Mouse (Mus musculus) cerebellum, adult (tissue): ENCODE measurements around the gene Gm3336.

ENCODE experiments used
- ATAC-seq: cut with Nextera tagmentation; 2 replicates; pipeline ENCODE4 v1.9.2; 2017; ENCODE audit warnings: mild to moderate bottlenecking, moderate library complexity, mixed read lengths; ENCODE audit not compliant: insufficient number of reproducible peaks, low FRiP score, low TSS enrichment

Gm3336 gene

DNA sequence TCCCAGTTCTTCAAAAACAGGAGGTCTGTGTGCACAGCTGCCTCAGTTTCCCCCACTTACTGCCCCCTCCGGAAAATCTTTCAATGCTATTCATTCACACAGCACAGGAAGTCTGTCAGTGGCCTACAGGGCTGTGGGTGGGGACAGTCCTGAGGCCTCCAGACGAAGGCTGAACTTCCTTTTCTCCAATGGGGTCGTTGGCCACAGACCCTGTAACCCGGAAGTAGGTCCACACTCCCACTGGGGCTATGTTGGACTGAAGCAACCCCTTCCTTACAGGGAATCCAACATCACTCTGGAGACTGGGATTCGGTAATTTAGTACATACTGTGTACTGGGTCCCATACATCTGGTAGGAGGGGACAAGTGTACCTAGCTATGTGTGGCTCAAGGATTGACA lies 24.7 kb upstream of the Gm3336 start:
- ATAC-seq = no peak

DNA sequence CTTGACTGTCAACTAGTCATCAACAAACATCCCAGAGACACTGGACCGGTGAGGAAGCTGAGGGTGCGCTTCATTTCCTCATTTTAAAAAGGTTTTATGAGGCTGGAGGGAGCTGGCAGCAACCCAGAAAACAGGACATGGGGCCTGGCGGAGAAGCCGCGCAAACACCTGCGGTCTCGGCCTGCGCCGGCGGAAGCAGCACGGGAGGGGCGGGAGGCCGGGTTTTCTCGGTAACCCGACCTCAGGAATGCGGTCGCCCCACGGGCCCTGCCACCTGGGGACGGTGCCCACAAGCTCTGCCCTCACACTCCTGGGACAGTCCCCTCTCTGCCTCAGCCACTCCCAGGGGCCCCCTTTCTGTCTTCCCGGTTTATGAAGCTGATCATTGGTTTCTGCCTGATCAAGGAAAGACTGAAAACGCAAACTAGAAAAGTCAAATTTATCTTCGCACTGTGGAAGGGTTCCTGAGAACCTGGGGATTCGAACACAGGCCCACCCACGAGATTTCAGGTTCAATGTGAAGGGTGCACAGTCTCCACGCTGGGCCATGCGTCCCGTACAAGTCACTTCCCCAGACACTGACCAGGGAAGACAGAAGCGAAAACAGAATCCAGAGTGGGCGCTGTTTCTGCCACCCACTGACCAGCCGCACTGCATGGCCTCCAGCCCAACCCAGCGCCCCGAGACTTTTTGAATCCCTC lies 22.9 kb upstream of the Gm3336 start:
- no peak for ATAC-seq

DNA sequence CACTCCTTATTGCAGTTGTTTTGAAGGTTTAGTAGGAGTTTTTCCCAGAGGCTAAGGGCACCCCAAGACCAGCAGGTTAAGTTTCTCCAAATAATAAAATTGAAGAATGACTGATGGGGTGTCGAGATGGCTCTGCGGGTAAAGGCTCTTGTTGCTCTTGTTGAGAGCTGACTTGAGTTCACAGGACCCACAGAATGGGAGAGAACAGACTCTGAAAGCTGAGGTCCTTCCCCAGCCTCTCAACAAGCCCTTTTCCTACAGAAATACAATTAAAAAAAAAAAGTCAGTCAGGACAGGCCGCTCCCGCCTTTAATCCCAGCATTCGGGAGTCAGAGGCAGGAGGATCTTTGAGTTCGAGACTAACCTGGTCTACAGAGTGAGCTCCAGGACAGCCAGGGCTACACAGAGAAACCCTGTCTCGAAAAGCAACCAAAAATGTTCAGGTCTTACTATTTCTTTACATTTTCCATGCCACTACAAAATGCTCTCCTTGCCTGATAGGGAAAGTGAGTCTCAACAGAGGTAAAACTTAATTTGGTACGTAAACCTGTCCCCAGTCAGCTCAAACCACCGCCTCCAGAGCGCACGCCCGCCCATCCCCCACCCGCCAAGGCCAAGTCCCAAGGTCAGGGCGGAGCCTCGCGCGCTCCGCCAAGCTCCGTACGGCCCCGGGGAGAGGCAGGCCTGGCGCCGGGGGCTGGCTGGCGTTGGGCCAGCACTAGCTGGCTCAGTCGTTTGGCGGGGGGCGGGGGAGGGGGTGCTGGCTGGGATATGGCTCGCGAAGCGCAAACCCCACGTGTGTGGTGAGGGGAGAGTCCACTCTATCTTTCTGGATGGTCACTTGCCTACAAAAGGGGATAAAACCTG lies 22.1 kb upstream of the Gm3336 start:
- ATAC-seq = no peak

DNA sequence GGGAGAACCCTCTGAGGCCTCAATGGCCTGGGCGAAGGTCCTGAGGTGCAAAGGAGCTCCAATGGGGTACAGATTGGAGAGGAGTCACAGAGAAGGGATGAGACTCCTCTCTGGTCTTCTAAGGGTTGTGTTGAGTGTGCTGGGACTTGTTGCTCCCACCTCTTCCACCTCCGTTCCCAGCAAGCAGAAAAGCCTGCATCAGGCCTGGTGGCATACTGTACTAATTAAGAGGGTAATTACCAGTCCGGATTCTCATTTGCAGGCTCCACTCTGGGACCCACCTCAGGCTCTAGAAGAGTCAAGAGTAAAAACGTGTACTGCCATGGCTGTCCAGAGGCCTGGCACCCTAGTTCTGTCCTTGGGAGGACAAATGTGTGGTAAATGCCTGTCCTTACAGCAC lies 21.4 kb upstream of the Gm3336 start:
- ATAC-seq = no peak

DNA sequence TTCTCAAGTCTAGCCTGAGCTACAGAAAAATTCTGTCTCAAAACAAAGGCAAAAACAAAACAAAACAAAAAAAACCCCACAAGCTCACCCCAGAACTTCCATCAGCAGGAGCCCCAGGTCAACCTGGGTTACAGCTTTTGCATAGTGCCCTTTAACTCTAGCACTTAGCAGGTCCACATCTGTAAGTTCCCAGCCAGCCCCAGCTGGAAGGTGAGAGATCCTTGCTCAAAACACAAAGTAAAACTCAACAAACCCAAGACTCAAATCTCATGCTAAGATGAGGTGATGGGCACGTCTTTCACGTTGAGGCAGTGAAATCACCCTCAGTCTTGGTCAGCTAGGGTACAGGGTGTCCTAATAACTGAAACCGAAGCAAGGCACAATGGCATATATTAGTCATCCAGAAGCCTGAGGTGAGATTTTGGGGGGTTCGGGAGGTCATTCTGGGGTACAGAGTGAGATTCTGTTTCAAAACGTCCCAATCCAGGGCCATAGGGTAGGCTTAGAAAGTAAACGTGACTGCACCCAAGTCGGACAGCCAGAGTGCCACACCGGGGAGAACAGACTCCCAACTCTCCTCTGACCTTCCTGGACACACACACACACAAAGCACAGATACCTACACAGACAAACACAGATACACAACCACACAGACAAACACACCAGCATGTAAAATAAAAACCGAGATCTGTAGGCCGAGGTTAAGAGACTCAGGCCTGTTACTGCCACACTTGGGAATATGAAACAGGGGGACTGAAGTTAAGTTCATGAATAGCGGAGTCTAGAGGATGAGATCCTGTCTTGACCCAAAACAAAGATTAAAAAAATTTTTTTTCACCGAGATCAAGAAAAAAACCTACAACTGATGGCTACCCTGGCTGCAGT lies 20.7 kb upstream of the Gm3336 start:
- no peak for ATAC-seq

DNA sequence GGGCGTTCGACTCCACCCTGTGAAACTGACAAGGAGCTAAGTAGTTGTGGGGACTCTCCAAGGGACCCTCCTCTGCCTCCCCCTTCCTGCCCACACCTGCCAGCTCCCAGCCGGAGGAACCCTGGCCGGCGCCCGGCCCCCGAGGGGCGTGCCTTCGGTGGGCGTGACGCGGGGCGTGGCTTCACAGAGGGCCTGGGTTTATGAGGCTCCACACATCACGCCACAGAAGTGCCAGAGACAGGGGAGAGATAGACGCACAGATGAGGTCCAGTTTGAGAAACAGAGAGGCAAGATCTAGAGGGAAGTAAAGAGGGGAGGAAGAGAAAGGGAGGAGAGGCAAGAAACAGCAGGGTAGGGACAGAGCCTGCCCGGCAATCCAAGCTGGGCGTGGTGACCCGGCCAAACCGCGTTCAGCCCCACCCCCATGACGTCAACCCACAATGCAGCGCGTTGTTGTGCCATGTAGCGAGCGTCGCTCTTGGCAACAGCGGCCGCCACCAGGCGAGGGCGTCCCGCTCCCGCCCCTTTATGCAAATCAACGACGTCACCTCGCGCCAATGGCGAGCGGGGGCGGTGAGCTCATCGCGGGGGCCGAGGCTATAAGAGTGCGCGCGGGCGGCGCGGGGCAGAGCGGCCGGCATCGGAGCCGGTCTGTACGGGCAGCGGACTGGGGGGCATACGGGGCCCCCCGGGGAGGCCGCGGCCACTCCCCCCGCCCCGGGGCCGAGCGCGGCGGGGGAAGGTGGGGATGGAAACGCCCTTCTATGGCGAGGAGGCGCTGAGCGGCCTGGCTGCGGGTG lies 19.8 kb upstream of the Gm3336 start, which contains the start of gene Jund:
Gene Jund, plus strand, starts transcription at position 640 of the 800 bp plus-strand sequence.
- ATAC-seq = peak; percentile 62

DNA sequence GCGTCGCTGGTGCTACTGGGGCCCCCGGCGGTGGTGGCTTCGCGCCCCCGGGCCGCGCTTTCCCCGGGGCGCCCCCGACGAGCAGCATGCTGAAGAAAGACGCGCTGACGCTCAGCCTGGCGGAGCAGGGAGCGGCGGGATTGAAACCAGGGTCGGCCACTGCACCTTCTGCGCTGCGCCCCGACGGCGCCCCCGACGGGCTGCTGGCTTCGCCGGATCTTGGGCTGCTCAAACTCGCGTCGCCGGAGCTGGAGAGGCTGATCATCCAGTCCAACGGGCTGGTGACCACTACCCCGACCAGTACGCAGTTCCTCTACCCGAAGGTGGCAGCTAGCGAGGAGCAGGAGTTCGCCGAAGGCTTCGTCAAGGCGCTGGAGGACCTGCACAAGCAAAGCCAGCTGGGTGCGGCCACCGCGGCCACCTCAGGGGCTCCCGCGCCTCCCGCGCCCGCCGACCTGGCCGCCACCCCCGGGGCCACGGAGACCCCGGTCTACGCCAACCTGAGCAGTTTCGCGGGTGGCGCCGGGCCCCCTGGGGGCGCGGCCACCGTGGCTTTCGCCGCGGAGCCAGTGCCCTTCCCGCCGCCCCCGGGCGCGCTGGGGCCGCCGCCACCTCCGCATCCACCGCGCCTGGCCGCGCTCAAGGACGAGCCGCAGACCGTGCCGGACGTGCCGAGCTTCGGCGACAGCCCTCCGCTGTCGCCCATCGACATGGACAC lies 19.1 kb upstream of the Gm3336 start:
- no peak for ATAC-seq

DNA sequence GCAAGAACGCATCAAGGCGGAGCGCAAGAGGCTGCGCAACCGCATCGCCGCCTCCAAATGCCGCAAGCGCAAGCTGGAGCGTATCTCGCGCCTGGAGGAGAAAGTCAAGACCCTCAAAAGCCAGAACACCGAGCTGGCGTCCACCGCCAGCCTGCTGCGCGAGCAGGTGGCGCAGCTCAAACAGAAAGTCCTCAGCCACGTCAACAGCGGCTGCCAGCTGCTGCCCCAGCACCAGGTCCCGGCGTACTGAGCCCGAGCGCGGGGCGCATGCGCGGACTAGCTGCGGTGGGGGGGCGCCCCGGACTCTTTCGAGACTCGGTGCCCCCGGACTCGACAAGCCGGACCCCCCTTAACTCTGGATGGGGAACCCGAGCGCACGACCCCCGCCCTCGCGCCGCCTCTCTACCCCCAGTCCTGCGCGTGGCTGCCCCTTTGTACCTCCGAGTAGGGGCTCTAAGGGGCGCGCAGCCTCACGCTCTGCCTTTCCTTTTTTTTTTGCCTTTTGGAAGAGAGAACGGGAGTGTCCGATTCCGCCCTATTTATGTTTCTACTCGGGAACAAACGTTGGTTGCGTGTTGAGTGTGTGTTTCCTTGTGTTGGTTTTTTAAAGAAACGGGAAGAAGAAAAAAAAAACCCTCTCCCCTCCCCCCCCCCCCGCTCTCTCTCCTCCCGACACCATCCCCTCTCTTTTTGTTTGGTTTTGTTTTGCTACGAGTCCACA lies 18.3 kb upstream of the Gm3336 start:
- ATAC-seq = no peak

DNA sequence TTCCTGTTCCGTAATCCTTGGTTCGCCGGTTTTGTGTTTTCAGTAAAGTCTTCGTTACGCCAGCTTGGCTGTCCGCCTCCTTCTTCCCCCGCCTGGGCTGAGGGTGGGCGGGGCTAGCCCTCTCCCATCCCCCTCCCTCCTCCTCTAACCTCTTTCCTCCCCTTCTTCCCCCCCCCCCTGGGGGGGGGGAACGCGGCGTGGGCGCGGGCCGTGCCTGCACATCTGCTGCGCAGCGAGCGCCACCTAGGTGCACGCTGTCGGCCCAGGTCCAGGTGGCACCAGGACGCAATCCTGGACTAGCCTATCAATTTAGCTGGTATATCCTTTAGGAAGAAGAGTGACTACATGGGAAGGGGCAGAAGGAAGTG lies 17.8 kb upstream of the Gm3336 start:
- ATAC-seq = no peak

DNA sequence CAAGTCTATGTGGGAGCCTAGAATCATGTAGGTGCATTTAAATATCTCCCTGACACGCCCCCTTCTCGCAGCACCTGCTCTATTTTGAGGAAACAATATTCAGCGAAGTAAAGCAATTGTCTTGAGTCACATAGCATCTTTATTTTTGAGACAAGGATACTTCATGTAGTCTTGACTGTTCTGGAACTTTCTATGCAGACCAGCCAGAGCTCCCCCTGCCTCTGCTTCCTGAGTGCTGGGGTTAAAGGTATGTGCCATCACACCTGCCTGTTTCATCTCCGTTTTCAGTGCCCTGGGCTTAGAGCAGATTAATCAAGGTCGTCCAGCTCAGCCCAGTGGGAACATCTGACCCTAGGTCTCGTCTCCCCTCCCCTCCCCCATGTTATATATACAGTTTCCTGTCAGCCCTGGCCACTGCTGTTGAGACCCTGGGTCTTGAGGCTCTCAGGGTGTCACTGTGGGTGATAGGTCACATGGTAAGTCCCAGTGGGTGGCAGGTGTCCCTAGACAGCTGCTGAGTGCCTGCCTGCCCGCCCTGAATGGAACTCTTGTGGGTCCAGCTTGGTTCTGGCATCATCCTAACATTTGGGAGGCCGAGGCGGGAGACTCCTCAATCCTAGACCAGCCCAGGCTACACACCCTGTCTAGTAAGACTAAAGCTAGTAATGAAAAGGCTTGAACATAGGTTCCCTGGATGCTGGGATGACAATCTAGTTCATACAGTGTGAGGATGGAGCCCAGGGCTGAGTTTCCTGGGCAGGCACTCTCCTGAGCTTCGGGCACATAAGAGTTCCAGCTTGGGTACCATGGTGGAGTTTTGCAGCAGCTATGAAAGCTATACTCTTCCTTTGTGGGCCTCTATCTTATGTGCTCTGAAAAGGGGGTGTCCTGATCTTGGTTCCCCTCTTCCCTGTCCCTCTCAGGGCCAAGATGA lies 17.0 kb upstream of the Gm3336 start:
- ATAC-seq = no peak

DNA sequence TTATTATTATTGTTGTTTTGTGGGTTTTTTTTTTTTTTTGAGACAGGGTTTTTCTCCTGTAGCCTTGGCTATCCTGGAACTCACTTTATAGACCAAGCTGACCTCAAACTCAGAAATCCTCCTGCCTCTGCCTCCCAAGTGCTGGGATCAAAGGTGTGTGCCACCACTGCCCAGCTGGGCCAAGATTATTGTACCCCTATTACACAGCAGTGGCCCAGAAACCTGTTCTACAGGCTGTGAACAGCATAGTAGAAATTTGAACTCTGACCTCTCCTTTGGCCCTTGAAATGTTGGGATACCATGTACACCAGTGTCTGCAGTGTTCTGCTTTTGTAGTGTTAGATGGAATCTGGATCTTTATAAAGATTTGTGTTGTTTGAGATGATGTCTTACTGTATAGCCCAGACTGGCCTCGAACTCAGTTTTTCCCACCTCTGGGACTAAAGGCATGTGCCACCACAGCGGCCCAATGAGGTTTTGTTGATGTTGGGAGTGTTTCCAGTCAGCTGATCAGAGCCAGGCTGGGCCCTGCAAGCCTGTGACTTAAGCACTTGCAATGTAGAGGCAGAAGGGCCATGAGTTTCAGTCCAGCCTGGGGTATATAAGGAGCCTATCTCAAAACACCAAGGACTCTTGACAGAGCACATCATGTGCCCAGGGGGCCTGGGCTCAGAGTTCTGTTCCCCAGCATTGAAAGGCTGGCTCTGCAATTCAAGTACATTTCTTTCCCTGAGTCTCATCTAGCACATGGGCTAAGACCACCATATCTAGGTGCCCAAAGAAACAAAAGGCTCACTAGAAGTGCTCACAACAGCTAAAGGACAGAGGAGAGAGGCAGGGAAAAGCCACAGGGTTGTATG lies 16.1 kb upstream of the Gm3336 start:
- no peak for ATAC-seq

DNA sequence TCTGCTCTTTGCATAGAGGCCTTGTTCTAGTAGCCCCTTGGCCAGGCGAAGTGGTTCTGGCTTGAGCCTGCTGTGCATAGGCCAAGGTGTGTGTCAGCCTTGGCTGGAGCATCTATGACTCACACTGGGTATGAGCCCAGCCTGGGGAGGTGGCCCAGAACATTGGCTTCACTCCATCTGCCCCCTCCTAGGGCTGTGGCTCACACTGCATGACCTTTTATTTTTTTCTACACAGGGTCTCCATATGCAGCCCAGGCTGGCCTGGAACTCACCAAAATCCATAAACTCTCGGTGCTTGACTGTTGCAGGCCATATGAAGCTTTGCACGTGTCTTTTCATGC lies 15.5 kb upstream of the Gm3336 start:
- ATAC-seq = peak; percentile 33; the same call in 1 of the 2 replicates

DNA sequence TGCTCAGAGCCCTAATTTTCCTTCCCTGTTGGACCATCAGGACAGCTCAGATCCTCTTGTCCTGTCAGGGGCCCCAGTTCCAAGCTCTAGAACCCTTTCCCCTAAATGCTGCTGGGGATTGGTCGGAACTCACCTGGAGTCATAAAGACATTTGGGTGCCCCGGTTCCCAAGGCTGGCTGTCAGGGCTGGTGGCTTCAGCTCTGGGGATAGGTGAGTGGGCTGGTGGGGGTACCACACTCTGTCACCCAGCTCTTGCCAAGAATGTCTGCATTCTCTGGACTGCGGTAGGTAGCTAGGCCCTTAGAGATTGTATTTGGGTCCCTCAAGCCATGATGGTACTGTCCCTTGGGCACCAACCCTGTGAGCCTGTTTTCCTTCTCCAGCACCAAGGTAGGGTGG lies 15.1 kb upstream of the Gm3336 start, which contains the start of gene Iqcn:
Gene Iqcn, plus strand, starts transcription at position 171 of the 400 bp plus-strand sequence.
- ATAC-seq = no peak

DNA sequence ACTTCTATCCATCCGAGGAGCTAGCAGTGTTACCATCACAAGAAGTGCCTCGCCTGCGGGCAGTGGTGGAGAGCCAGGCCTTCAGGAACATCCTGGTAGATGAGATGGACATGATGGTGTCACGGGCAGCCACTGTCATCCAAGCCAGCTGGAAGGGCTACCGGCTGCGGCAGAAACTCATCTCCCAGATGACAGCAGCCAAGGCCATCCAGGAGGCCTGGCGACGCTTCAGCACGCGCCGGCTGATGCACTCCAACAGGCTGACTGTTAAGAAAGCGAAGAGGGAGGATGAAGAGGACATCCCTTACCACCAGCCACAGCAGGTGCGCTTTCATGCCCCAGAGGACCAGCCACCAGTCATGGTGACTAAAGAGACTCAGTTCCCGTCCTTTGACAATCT lies 10.1 kb upstream of the Gm3336 start:
- ATAC-seq = no peak

DNA sequence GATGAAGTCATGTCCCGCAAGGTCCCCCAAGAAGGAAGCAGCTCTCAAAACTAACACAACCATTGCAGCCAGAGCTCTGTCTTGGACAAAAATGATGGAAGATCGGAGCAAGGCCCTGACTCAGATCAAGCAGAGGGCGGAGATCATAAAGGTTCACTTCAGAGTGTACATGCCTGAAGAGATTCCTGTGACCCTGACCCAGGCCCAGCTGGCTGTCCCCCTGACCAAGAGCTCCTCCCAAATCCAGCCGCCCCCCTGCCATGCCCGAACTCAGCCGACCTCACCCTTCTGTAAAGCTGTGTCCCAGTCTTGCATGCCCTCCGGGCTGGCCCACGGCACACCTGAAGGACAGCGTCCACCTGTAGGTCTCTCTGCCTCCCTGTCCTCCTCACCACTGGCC lies 8.5 kb upstream of the Gm3336 start:
- ATAC-seq = no peak

DNA sequence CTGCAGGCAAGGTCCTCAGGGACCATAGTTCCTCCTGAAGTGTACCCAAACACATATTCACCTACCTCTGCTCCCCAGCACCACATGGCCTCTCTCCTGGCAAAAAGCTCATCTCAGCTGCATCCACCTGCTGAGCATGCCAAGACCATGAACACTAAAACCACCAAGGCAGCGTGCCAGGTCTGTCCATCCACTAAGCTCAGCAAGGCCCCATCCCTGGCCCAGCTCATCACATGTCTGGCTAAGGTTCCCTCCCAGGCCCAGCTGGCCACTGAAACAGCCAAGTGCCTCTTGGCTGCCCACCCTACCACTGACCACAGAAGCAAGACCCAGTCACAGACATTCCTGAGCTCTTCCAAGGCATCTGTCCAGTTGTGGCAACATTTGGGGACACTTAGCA lies 8.0 kb upstream of the Gm3336 start:
- ATAC-seq = no peak

DNA sequence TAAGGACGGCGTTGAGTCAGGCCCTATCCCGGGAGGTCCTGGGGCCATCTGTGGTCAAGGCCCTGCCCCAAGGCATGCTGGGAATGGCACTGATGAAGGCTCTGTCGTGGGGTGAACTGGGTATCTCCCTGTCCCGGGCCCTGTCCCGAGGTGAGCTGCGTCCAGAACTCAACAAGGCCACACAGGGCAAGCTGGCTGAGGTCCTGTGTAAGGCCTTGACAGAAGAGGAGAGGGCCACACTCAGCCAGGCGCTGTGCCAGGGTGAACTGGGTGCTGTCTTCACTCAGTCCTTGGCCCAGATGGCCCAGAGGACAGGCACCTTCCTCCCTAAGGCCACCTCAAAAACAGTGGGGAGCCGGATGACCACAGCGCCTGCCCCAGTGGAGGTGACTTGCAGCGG lies 7.3 kb upstream of the Gm3336 start:
- no peak for ATAC-seq
